Mouse (Mus musculus): Measurements from ENCODE around the gene Ap2b1.

Ap2b1 gene

DNA sequence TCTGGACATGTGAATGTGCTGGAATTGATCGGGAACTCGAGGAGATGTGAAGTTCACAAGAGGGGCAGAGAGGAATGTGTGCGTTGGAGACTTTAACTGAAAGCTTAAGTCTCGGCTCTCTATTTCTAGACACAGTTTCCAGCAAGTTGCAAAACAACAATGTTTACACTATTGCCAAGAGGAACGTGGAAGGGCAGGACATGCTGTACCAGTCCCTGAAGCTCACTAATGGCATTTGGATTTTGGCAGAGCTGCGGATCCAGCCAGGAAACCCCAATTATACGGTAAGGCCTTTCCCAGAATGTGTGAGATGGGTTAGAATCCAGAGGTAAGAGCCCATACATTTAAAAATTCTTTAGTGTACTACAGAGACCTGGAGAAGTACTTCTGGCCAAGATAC, 98.8 kb downstream of the Ap2b1 start:
- DNase-seq (ENCODE audit: low read depth), result no peak

- DNase-seq (ENCODE audit: low read depth), result no peak
These were observed 99.9 kb downstream of the Ap2b1 start for GRCm38 (mm10) chr11:83398724-83399123.

GRCm38 (mm10) chr11:83403787-83404186, 105.0 kb downstream of the Ap2b1 start:
- DNase-seq (ENCODE audit: low read depth), result no peak

GRCm38 (mm10) chr11:83406391-83406790, 107.6 kb downstream of the Ap2b1 start:
- DNase-seq (ENCODE audit: low read depth), result no peak

DNA sequence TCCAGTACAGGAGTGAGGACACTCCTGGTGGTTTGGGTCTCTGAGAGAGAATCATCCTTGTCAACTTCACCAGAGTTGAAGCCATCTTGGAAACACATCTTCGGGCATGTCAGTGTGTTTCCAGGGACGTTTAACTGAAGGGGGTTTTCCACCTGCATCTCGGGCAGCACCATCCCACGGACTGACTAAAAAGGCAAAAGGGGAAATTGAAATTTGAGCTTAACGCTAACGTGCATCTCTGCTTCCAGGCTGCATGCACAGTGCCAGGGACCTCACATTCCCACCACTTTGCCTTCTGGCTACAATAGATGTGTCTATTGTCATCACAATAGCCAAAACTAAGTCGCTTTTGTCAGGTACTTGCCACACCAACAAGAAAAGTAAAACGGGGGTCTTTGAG, 109.4 kb downstream of the Ap2b1 start:
- no peak for DNase-seq (ENCODE audit: low read depth)

DNA sequence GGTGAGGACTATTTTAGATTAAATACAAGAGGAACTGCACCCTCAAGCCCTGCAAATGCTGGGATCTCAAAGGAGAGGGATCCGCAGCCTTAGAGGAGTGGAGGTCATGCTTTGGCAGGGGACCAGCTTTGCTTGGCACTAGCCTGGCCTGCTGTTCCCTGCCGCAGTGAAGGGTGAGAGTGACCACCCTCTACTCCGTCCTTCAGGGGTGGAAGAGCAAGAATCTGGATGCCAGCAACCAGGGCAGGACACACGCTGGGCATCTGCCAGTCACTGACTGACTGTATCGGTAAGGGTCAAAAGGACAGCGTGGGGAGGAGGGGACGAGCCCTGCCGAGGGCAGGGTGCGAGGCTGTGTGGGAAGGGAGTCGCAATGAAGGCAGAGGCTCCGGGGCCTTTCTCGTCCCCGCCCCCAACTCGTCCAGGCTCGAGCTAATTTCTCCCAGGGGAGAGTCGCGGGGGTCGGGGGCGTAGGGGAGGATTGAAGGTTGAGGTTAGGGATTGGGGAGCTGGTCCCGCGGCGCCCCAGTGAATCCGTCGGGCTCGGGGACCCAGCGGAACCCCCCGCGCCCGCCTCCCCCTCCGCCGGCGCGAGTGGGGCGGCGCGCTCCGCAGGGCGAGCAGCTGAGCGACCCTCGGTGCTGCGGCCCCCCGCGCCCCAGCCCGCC, 110.4 kb downstream of the Ap2b1 start, which contains the start of gene Rasl10b:
Gene Rasl10b (plus strand): TSS at position 51 of the 668 bp plus-strand sequence.
- DNase-seq (ENCODE audit: low read depth), result no peak

GRCm38 (mm10) chr11:83409792-83410291, 111.0 kb downstream of the Ap2b1 start:
- DNase-seq (ENCODE audit: low read depth), result no peak

DNA sequence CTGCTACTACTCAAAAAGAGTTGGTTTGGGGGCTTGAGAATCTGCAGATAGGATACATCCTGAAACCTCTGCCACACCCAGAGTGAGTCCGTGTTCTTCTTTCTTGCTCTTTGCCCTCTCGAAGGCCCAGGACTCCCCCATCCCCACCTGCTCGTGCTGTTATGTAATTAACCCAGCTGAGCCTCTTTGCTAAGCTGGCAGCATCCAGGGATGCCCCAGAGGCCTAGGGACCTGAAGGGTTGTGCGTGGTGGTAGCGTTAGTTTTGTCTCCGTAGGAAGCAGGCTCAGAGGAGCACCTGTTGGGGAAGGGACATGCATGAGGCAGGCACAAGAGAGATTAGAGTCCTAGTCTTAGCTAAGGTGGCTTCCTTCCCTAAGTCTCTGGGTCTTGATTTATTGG, 111.7 kb downstream of the Ap2b1 start:
- DNase-seq (ENCODE audit: low read depth), result no peak

DNA sequence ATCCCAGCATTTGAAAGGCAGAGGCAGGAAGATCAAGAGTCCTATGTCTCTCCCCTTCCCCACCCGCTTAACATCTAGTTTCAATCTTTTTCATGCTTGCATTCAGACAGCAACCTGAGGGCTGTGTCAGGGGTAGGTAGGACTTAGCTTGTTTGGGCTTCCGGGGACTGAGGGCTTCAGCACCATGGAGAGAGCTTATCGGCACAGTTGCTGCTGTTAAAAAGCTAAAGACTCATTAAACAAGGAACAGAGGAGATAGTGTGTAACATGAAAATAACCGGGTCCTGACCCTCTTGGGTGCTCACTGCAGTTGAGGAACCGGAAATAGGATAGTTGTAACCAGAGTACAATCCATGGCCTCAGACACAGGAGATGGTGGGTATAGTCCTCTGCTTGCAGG, 118.3 kb downstream of the Ap2b1 start:
- DNase-seq (ENCODE audit: low read depth), result peak; percentile 47

DNA sequence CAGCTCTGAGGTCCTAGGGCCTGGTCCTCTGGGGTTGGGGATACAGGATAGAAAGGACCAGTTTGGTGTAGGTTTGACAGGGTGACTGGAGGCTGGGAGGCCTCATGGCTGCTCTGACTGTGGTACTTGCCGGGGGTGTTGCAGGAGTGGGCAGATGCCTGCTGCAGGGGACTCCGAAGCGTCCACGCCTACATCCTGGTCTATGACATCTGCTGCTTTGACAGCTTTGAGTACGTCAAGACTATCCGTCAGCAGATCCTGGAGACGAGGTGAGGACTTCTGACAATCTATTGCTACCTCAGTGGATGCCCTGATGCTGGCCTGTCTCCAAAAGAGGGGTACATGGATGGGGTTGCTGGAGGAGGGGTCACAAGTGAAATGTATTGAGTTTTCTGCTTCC, 118.9 kb downstream of the Ap2b1 start:
- no peak for DNase-seq (ENCODE audit: low read depth)

DNA sequence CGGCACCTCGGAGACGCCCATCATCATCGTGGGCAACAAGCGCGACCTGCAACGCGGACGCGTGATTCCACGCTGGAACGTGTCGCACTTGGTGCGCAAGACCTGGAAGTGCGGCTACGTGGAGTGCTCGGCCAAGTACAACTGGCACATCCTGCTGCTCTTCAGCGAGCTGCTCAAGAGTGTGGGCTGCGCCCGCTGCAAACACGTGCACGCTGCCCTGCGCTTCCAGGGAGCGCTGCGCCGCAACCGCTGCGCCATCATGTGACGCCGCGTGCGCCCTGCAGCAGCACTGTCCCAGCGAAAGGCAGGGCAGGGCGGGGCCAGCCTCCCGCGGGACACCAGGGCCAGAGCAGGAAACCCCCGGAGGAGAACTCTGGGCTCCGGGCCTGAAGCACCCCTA, 119.7 kb downstream of the Ap2b1 start:
- no peak for DNase-seq (ENCODE audit: low read depth)

- DNase-seq (ENCODE audit: low read depth), result no peak
These were observed 121.5 kb downstream of the Ap2b1 start for GRCm38 (mm10) chr11:83420338-83420737.

DNA sequence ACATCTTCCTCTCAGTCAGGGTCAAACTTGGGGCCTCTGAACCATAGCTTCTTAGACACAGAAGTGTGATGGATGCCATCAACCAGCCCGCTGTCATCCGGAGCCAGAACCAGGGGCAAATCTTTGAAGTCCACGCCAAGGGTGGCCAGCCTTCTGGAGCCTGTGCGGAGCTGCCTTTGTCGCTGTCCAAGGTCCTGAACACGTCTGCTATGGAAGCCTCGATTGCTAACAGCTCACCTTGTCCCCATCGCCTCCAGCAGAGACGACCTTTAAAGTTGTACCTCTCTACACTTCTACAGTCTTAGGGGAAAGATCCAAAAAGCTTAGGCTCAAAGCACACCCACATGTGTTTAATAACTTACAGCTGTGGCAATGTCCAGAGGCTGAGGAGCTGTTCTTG, 122.5 kb downstream of the Ap2b1 start:
- DNase-seq (ENCODE audit: low read depth), result peak; percentile 74

GRCm38 (mm10) chr11:83424681-83425080, 125.9 kb downstream of the Ap2b1 start:
- peak; percentile 84 for DNase-seq (ENCODE audit: low read depth)

- DNase-seq (ENCODE audit: low read depth), result peak; percentile 48
These were observed 128.1 kb downstream of the Ap2b1 start for GRCm38 (mm10) chr11:83426964-83427363.

- no peak for DNase-seq (ENCODE audit: low read depth)
These were observed 130.5 kb downstream of the Ap2b1 start, which contains the start of gene Gas2l2 for GRCm38 (mm10) chr11:83429355-83429754. TSS of gene Gas2l2 (minus strand) at chr11:83429455.

GRCm38 (mm10) chr11:83432533-83432932, 133.7 kb downstream of the Ap2b1 start:
- no peak for DNase-seq (ENCODE audit: low read depth)

DNA sequence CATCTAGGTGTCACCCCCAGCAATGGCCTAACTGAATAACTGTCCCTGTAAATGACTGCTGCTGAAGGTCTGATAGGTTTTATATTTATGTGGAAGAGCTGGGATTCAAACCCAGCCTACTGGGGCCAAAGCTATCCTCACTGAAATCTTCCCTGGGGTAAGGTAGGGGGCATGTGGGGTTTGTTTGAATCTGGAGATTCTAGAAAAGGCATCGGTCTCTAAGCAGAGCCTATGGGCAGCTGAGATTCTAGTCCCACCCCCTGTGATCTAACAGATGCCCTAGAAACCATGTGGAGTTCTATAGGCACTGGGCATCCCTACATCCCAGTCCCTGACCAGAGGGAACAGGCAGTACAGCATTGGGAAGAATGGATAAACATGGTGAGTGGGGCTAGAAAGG, 138.6 kb downstream of the Ap2b1 start, which contains the start of gene 1700020L24Rik:
Gene 1700020L24Rik (plus strand): TSS at position 301 of the 400 bp plus-strand sequence.
- no peak for DNase-seq (ENCODE audit: low read depth)

DNA sequence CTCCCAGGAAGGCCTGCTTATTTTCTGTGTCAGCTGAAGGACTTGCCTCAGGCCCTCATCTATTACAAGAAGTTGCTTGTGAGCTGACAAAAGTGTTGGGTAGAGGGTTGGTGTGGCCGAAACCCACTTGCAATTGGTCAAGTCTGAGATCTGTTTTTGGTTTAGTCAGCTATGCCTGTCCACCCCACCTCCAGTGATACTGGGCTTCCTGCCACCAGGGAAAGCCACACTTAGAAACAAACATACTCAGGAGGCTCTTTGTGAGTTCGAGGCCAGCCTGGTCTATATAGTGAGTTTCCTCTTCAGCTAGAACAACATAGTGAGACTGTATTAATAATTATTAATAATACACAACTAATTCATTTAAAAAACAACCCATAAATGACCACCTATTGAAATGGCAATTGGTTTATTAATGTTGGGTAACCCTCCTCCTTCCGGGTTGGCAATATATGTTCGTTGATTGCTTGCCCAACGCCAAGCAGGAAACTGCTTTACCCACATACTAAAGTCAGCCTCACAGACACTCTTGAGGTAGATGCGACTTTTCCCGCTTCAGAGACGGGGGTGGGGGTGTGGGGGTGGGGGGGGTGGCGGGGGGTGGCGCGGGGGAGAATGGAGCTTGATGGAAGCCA, 140.7 kb downstream of the Ap2b1 start:
- peak; percentile 48 for DNase-seq (ENCODE audit: low read depth)

DNA sequence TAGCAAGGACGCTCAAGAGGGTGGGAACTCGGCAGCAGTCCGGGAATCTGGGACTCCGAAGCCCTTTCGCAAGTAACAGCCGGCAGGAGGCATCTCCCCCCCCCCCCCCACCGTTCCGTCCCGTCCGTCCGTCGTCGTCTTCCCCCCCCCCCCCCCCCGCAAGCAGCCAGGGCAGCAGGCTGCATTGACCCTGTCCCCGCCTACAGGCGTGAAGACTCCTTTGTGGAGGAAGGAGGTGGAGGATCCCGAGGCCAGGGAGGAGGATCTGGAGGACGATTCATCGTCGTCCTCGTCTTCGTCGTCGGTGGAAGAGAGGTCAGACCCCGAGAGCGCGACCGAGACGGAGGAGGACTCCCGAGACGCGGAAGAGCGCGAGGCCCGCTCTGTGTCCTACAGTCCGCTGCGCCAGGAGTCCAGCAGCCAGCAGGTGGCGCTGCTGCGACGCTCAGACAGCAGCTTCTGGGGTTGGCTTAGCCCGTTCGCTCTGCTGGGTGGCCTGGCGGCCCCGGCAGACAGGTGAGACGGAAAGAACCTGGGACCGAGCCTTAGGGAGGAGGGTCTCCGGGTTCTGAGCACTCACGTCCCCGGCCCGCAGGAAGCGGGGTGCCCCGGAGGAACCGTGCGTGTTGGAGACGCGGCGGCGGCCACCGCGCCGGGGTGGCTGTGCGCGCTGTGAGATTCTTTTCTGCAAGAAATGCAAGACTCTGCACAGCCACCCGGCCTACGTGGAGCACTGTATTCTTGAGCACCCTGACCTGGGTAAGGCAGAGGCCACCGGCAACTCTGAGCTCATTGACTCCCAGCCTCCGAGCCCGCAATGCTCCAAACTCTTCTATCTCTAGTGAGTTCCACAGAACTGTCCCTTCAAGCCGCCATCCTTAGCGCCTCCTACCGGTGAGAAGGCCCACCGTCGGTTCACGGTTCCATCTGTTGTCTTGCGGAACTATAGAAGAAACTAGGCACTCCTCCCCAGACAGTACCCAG, 141.5 kb downstream of the Ap2b1 start:
- DNase-seq (ENCODE audit: low read depth), result peak; percentile 97

DNA sequence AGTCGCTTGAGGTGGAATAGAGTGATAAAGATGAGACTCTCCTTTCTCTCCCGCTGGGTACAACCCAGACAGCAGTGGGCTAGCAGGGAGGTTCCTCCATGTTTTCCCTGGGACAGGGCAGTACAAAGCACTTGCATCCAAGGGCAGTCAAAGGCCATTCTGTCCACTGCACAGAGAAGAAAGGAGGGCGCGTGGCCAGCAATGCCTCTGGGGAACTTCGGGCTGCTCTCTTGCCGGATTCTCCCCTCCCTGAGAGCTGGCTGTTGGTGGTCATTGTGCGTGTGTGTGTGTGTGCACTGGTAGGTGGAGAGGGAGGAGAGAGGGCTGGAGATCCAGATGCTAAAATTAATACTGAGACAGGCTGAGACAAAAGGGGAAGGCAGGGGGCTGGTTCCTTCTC, 142.4 kb downstream of the Ap2b1 start:
- no peak for DNase-seq (ENCODE audit: low read depth)

GRCm38 (mm10) chr11:83442596-83443267, 143.9 kb downstream of the Ap2b1 start:
- peak; percentile 81 for DNase-seq (ENCODE audit: low read depth)
